Mouse (Mus musculus) bone marrow macrophage, adult 2 months (primary cell): ENCODE measurements around the gene Dnajb8. TPM values are rescaled to one million over a fixed set of nuclear protein-coding genes. Genes with fewer than 3 reads are reported as not detected.
A peak's percentile ranks its signal among the peaks of the same experiment; 100 is the strongest.

ENCODE experiments used
- H3K27ac ChIP-seq: 2 replicates; pipeline ENCODE4 v1.5.1; 2012; ENCODE audit warnings: low read depth, low read length; ENCODE audit not compliant: insufficient read depth
- H3K4me1 ChIP-seq: 2 replicates; pipeline ENCODE4 v1.6.1; 2012; ENCODE audit warnings: low read length; ENCODE audit not compliant: control insufficient read depth, insufficient read depth
- H3K4me3 ChIP-seq: 2 replicates; pipeline ENCODE4 v1.5.1; 2012; ENCODE audit warnings: mild to moderate bottlenecking, low read length, moderate library complexity; ENCODE audit not compliant: insufficient read depth
- CTCF ChIP-seq: IDR thresholded peaks from 2 replicates; pipeline ENCODE4 v1.5.1; 2012; ENCODE audit warnings: low read depth, mild to moderate bottlenecking, low read length, moderate library complexity
- POLR2A ChIP-seq: IDR thresholded peaks from 2 replicates; pipeline ENCODE4 v1.6.1; 2012; ENCODE audit warnings: mild to moderate bottlenecking, low read depth, low read length, borderline replicate concordance
- polyA plus RNA-seq: library from polyadenylated mRNA; stranded (reverse); fragments of >200 nt; gene quantifications from 2 replicates; pipeline ENCODE4 v1.2.4, GENCODE M21; 2012; ENCODE audit not compliant: missing spikeins, insufficient read depth, insufficient read length

Gene Dnajb8
- polyA plus RNA-seq, 1 experiment, result not detected

GRCm38 (mm10) chr6:88227537-88227936, 5.5 kb downstream of the Dnajb8 start:
- no peaks in the 10 kb centered on the region for H3K4me1 ChIP-seq
- H3K27ac ChIP-seq, result no peak overlapping the region
- H3K4me3 ChIP-seq, result no peak overlapping the region
- no peak for TF ChIP-seq POLR2A
- no peak for TF ChIP-seq CTCF

DNA sequence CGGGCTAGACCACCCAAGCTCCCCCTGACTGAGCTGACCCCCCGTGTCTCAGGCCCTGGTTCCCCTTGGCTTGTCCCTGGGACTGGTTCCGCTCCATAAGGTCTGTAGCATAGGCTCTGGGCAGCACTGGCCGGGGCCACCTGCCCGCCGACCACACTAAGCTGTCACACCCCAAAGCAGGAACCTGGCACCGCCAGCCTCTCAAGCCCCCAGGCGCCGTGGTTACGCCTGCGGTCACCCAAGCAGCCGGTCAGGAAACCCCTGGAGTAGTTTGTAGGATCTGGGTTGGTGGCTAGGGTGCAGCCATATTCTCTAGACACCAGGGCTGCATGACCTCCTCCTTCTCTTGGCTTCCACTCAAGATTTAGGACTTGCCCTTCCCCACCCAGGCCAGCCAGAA, 7.2 kb downstream of the Dnajb8 start:
- H3K4me1 ChIP-seq, result no peaks in the 10 kb centered on the region
- no peak overlapping the region for H3K4me3 ChIP-seq
- TF ChIP-seq POLR2A (no peak), CTCF (no peak)
- H3K27ac ChIP-seq, result no peak overlapping the region

DNA sequence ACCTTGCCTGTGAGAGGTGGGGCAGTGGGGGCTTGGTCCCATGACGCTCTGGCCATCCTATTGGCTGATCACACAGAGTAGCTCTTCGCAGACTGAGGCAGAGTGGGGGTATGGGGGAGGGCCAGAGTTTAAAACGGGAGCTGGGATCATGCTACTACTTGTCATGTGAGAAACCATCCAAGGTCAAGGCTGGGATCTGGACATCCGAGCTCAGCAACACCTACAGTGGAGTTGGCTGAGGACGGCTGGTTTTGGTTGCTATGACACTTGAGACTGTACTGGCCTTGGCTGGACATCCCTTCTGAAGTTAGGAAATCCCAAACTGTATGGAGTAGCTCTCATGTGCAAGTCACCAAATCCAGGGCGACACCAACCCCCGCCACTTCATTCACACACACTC, 9.8 kb downstream of the Dnajb8 start:
- H3K4me3 ChIP-seq, result no peak overlapping the region
- no peak for TF ChIP-seq CTCF
- no peak for TF ChIP-seq POLR2A
- H3K4me1 ChIP-seq, result no peaks in the 10 kb centered on the region
- H3K27ac ChIP-seq, result no peak overlapping the region

GRCm38 (mm10) chr6:88232221-88232620, 10.2 kb downstream of the Dnajb8 start:
- no peak for TF ChIP-seq CTCF
- no peak for TF ChIP-seq POLR2A

DNA sequence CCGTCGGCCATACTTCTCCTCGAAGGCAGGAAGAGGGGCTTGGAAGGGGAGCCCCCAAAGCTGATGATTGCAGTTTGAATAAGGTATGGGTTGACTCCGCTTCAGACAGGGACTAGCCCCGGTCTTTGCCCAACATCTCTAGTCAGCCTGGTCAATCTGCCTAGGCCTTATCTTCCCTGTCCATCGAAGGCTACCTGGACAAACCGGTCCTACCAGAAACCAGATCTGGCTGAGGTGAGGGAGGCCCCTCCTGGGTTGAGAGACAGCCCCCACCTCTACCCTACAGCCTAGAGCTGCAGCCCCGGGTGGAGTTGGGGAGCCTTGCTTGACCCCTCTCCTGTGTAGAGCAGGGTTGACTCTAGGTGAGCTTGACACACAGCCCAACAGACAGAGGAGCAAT, 11.9 kb downstream of the Dnajb8 start:
- Histone ChIP-seq H3K4me1 (no peaks in the 10 kb centered on the region), H3K27ac (no peak overlapping the region), H3K4me3 (no peak overlapping the region)
- TF ChIP-seq CTCF (no peak), POLR2A (no peak)

More at GRCm38 (mm10) chr6:88232221-88232620, 10.2 kb downstream of the Dnajb8 start:
- Histone ChIP-seq H3K4me3 (no peak overlapping the region), H3K27ac (no peak overlapping the region), H3K4me1 (no peaks in the 10 kb centered on the region)

GRCm38 (mm10) chr6:88235461-88235860, 13.4 kb downstream of the Dnajb8 start:
- no peak for TF ChIP-seq POLR2A
- TF ChIP-seq CTCF, result no peak
- H3K27ac ChIP-seq, result no peak overlapping the region
- no peaks in the 10 kb centered on the region for H3K4me1 ChIP-seq

DNA sequence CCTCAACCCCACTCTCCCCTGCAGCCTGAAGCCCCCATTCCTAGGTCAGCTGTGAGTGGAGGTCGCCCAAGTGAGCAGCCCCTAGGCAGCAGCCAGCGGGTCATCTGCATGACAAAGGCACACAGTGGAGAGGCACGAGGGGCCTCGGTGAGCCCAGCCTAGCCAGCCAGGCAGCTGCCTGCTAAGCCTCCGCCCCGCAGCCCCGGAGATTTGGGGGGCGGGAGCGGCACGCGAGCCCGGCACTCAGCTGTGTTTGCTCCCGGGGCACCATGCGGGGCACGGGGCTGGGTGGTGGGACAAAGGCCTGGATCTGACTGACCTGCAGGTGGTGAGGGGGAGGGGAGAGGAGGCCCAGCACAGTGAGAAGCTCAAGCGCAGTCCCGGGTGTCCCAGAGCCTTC, 13.9 kb downstream of the Dnajb8 start:
- no peaks in the 10 kb centered on the region for H3K4me1 ChIP-seq
- no peak for TF ChIP-seq POLR2A
- no peak for TF ChIP-seq CTCF
- H3K27ac ChIP-seq, result no peak overlapping the region
- no peak overlapping the region for H3K4me3 ChIP-seq

More at GRCm38 (mm10) chr6:88235461-88235860, 13.4 kb downstream of the Dnajb8 start:
- no peak overlapping the region for H3K4me3 ChIP-seq

GRCm38 (mm10) chr6:88236513-88236912, 14.4 kb downstream of the Dnajb8 start:
- H3K27ac ChIP-seq, result no peak overlapping the region
- TF ChIP-seq CTCF (no peak), POLR2A (no peak)
- no peaks in the 10 kb centered on the region for H3K4me1 ChIP-seq
- no peak overlapping the region for H3K4me3 ChIP-seq

GRCm38 (mm10) chr6:88242604-88243003, 20.5 kb downstream of the Dnajb8 start:
- H3K27ac ChIP-seq, result no peak overlapping the region
- no peaks in the 10 kb centered on the region for H3K4me1 ChIP-seq
- TF ChIP-seq CTCF (peak; percentile 22; the same call in 1 of the 2 replicates), POLR2A (no peak)
- H3K4me3 ChIP-seq, result no peak overlapping the region

- no peak for TF ChIP-seq CTCF
- TF ChIP-seq POLR2A, result no peak
- Histone ChIP-seq H3K4me3 (no peak overlapping the region), H3K4me1 (no peaks in the 10 kb centered on the region), H3K27ac (no peak overlapping the region)
Observed at GRCm38 (mm10) chr6:88249231-88249630, 27.2 kb downstream of the Dnajb8 start.

DNA sequence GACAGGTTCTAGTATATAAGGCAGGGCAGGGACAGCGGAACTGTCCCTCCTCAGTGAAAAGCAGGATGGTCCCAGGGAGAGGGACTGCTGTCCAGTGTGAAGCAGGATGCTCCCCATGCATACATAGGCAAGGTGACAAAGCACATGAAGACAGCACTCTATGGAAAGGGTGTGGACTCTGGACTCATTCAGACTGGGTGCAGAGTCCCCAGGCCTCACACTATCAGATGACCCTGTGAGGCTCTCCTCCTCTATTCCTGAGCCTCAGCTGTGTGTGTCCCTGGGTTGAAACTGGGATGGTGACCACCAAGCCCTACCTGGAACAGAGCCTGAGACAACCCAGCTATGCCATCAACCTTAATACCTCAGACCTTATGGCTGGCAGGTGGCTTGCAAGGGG, 29.3 kb downstream of the Dnajb8 start:
- Histone ChIP-seq H3K4me3 (no peak overlapping the region), H3K4me1 (no peaks in the 10 kb centered on the region), H3K27ac (no peak overlapping the region)
- TF ChIP-seq CTCF, result no peak
